Comparison of ENCODE assay signal across 16 mouse cellular contexts in genomic region chr13:93996535-93997382, GRCm38 (mm10).
DNase-seq lines count a peak whose midpoint lies in the region; ATAC-seq and TF ChIP-seq lines count a peak whose summit lies in the region.
"Had no signal": no experiment of that assay in that cellular context is flagged by ENCODE, and none has a peak within 500 bp of the region (broad histone marks: within the 10 kb centered on the region; RNA-seq: fewer than 3 reads in every experiment).

No protein-coding gene starts in this region.

- ATAC-seq in forebrain, postnatal 0 days, result peak; percentile 65; the same call in 1 of the 2 replicates
- no peak for ATAC-seq in forebrain, embryonic 14.5 days
- ATAC-seq in lung, embryonic 15.5 days (ENCODE audit: borderline replicate concordance, extremely low read depth, low FRiP score, low TSS enrichment), result peak; percentile 44; the same call in 1 of the 2 replicates
- 0 out of 2 replicates have a peak, but pooled peaks have one; percentile 25 for ATAC-seq in heart, postnatal 0 days (ENCODE audit: insufficient read depth, low read depth)
- ATAC-seq in stomach, postnatal 0 days (ENCODE audit: low FRiP score, low TSS enrichment), result no peak
- ATAC-seq: inflammation-experienced regulatory T-cells, adult 6 months had no signal

- no peak for TF ChIP-seq POLR2A in lung, adult 2 months (IDR thresholded peaks at IDR 0.05; ENCODE audit: borderline replicate concordance, extremely low read depth, low read depth, low read length)
- TF ChIP-seq POLR2A in myocyte (IDR thresholded peaks at IDR 0.05; ENCODE audit: insufficient read length, low read depth), result no peak

- no peak overlapping the region for H3K27ac ChIP-seq in forebrain, postnatal 0 days (ENCODE audit: low read depth, low read length)
- no peak overlapping the region for H3K27ac ChIP-seq in forebrain, embryonic 14.5 days (ENCODE audit: low read depth, low read length)
- 0 out of 2 replicates have a peak overlapping the region, but pooled peaks have one; percentile 31 for H3K27ac ChIP-seq in lung, embryonic 15.5 days
- no peak overlapping the region for H3K27ac ChIP-seq in heart, postnatal 0 days (ENCODE audit: low read depth)
- no peak overlapping the region for H3K27ac ChIP-seq in stomach, postnatal 0 days (replicated peaks)
- H3K27ac ChIP-seq: forebrain, embryonic 10.5 days; midbrain, embryonic 12.5 days had no signal

- H3ac ChIP-seq in myocyte (ENCODE audit: control insufficient read depth, insufficient read length), result no peak overlapping the region

- no peak overlapping the region for H3K4me3 ChIP-seq in forebrain, postnatal 0 days (ENCODE audit: low read depth, low read length)
- no peak overlapping the region for H3K4me3 ChIP-seq in forebrain, embryonic 14.5 days (ENCODE audit: low read depth, low read length)
- no peak overlapping the region for H3K4me3 ChIP-seq in lung, embryonic 15.5 days
- H3K4me3 ChIP-seq in lung, adult 2 months (replicated peaks; ENCODE audit: extremely low read depth, low read depth, low read length), result no peak overlapping the region
- no peak overlapping the region for H3K4me3 ChIP-seq in heart, postnatal 0 days (ENCODE audit: low read depth, low read length)
- H3K4me3 ChIP-seq in myocyte, result no peak overlapping the region
- H3K4me3 ChIP-seq in stomach, postnatal 0 days (ENCODE audit: low read depth, low read length), result no peak overlapping the region
- H3K4me3 ChIP-seq: forebrain, embryonic 10.5 days; midbrain, embryonic 12.5 days had no signal

- H3K27me3 ChIP-seq in forebrain, postnatal 0 days (ENCODE audit: insufficient read depth, low read length), result no peaks in the 10 kb centered on the region
- H3K27me3 ChIP-seq in forebrain, embryonic 14.5 days (replicated peaks; ENCODE audit: control insufficient read depth, insufficient read depth, low read length), result no peaks in the 10 kb centered on the region
- no peaks in the 10 kb centered on the region for H3K27me3 ChIP-seq in lung, embryonic 15.5 days
- H3K27me3 ChIP-seq in heart, postnatal 0 days (ENCODE audit: control insufficient read depth, insufficient read depth, low read length), result no peaks in the 10 kb centered on the region
- H3K27me3 ChIP-seq in myocyte (ENCODE audit: control insufficient read depth, insufficient read depth, insufficient read length), result no peaks in the 10 kb centered on the region
- no peaks in the 10 kb centered on the region for H3K27me3 ChIP-seq in stomach, postnatal 0 days (ENCODE audit: control insufficient read depth, insufficient read depth, low read length)
- H3K27me3 ChIP-seq: midbrain, embryonic 12.5 days; Patski had no signal

- no peak for TF ChIP-seq EP300 in heart, postnatal 0 days (IDR thresholded peaks at IDR 0.05; ENCODE audit: low read depth)
- TF ChIP-seq EP300 in stomach, postnatal 0 days (optimal IDR thresholded peaks at IDR 0.05), result no peak

- no peak overlapping the region for H3K4me2 ChIP-seq in forebrain, postnatal 0 days (ENCODE audit: low read depth)
- no peak overlapping the region for H3K4me2 ChIP-seq in forebrain, embryonic 14.5 days (ENCODE audit: low read length)
- no peak overlapping the region for H3K4me2 ChIP-seq in lung, embryonic 15.5 days
- no peak overlapping the region for H3K4me2 ChIP-seq in heart, postnatal 0 days (ENCODE audit: low read depth, low read length)
- H3K4me2 ChIP-seq in myocyte (ENCODE audit: low read depth), result peak overlapping the region; percentile 67
- no peak overlapping the region for H3K4me2 ChIP-seq in stomach, postnatal 0 days (replicated peaks; ENCODE audit: low read depth)
- H3K4me2 ChIP-seq: midbrain, embryonic 12.5 days had no signal

- H3K9ac ChIP-seq in forebrain, postnatal 0 days, result no peak overlapping the region
- no peak overlapping the region for H3K9ac ChIP-seq in forebrain, embryonic 14.5 days (ENCODE audit: low read length)
- H3K9ac ChIP-seq in lung, embryonic 15.5 days, result no peak overlapping the region
- H3K9ac ChIP-seq in heart, postnatal 0 days (replicated peaks; ENCODE audit: low read depth, low read length), result no peak overlapping the region
- H3K9ac ChIP-seq in stomach, postnatal 0 days (ENCODE audit: low read length), result no peak overlapping the region
- H3K9ac ChIP-seq: midbrain, embryonic 12.5 days had no signal

- H3K79me2 ChIP-seq in myocyte (ENCODE audit: control insufficient read depth, insufficient read depth), result no peaks in the 10 kb centered on the region

- H3K4me1 ChIP-seq in forebrain, postnatal 0 days (ENCODE audit: insufficient read depth), result no peaks in the 10 kb centered on the region
- no peaks in the 10 kb centered on the region for H3K4me1 ChIP-seq in forebrain, embryonic 14.5 days (ENCODE audit: control insufficient read depth, insufficient read depth, low read length)
- H3K4me1 ChIP-seq in lung, embryonic 15.5 days, result peaks cover 21% of the 10 kb centered on the region; the same call in 1 of the 2 replicates
- H3K4me1 ChIP-seq in lung, adult 2 months (ENCODE audit: control insufficient read depth, insufficient read depth, low read length), result no peaks in the 10 kb centered on the region
- peaks cover 18% of the 10 kb centered on the region for H3K4me1 ChIP-seq in heart, postnatal 0 days (ENCODE audit: control insufficient read depth, insufficient read depth)
- no peaks in the 10 kb centered on the region for H3K4me1 ChIP-seq in stomach, postnatal 0 days (replicated peaks; ENCODE audit: control insufficient read depth, insufficient read depth)
- H3K4me1 ChIP-seq: forebrain, embryonic 10.5 days; midbrain, embryonic 12.5 days had no signal

- no peaks in the 10 kb centered on the region for H3K36me3 ChIP-seq in forebrain, postnatal 0 days (ENCODE audit: insufficient read depth)
- H3K36me3 ChIP-seq in forebrain, embryonic 14.5 days (ENCODE audit: control insufficient read depth, insufficient read depth, low read length), result no peaks in the 10 kb centered on the region
- no peaks in the 10 kb centered on the region for H3K36me3 ChIP-seq in lung, embryonic 15.5 days
- H3K36me3 ChIP-seq in heart, postnatal 0 days (replicated peaks; ENCODE audit: control insufficient read depth, insufficient read depth, low read length), result no peaks in the 10 kb centered on the region
- no peaks in the 10 kb centered on the region for H3K36me3 ChIP-seq in myocyte (ENCODE audit: control insufficient read depth, insufficient read depth)
- H3K36me3 ChIP-seq in stomach, postnatal 0 days (ENCODE audit: control insufficient read depth, insufficient read depth, low read length), result no peaks in the 10 kb centered on the region
- H3K36me3 ChIP-seq: forebrain, embryonic 10.5 days; midbrain, embryonic 12.5 days had no signal

- no peak for TF ChIP-seq CTCF in forebrain, postnatal 0 days (IDR thresholded peaks at IDR 0.05; ENCODE audit: low read depth)
- TF ChIP-seq CTCF in lung, adult 2 months (IDR thresholded peaks at IDR 0.05; ENCODE audit: insufficient read depth, low read length), result no peak
- no peak for TF ChIP-seq CTCF in heart, postnatal 0 days (IDR thresholded peaks at IDR 0.05; ENCODE audit: low read depth)
- no peak for TF ChIP-seq CTCF in stomach, postnatal 0 days (IDR thresholded peaks at IDR 0.05; ENCODE audit: low read depth)

- WGBS in forebrain, postnatal 0 days, result 67% methylated on average over 10 of the region's 10 CpGs
- WGBS in forebrain, embryonic 14.5 days, result 86% methylated on average over 10 of the region's 10 CpGs
- WGBS in lung, embryonic 15.5 days, result 50% methylated on average over 10 of the region's 10 CpGs
- 64% methylated on average over 10 of the region's 10 CpGs for WGBS in lung, adult 2 months
- 50% methylated on average over 10 of the region's 10 CpGs for WGBS in heart, postnatal 0 days
- 67% methylated on average over 10 of the region's 10 CpGs for WGBS in stomach, postnatal 0 days

- H3K9me3 ChIP-seq in forebrain, postnatal 0 days (ENCODE audit: low read length), result no peaks in the 10 kb centered on the region
- no peaks in the 10 kb centered on the region for H3K9me3 ChIP-seq in forebrain, embryonic 14.5 days (replicated peaks; ENCODE audit: control insufficient read depth, low read length)
- no peaks in the 10 kb centered on the region for H3K9me3 ChIP-seq in lung, embryonic 15.5 days
- no peaks in the 10 kb centered on the region for H3K9me3 ChIP-seq in heart, postnatal 0 days (replicated peaks; ENCODE audit: control insufficient read depth, low read length)
- no peaks in the 10 kb centered on the region for H3K9me3 ChIP-seq in stomach, postnatal 0 days (ENCODE audit: control insufficient read depth, low read length)
- H3K9me3 ChIP-seq: midbrain, embryonic 12.5 days had no signal

- DNase-seq in forebrain, postnatal 0 days, result peak; percentile 17
- DNase-seq in forebrain, embryonic 14.5 days (ENCODE audit: low spot score), result no peak
- DNase-seq in lung, adult 2 months, result no peak
- DNase-seq in heart, postnatal 0 days (ENCODE audit: low spot score), result no peak
- no peak for DNase-seq in left cerebral cortex, adult 8-10 months (ENCODE audit: low spot score in 2 of 2)
- DNase-seq in stomach, postnatal 0 days (ENCODE audit: low spot score), result no peak
- DNase-seq: adrenal gland, postnatal 14 days; B cell, adult 2 months; gastrocnemius, postnatal 25 days; right cerebral cortex, postnatal 4 days had no signal

TF ChIP-seq in myocyte, 11 proteins besides CTCF, POLR2A, EP300 and RAD21:
- peak; percentile 45 for TF ChIP-seq TCF12 (IDR thresholded peaks at IDR 0.05; ENCODE audit: insufficient read depth, poor library complexity, severe bottlenecking)
- TF ChIP-seq USF1 (IDR thresholded peaks at IDR 0.05; ENCODE audit: low read depth), result peak; percentile 0
- TF ChIP-seq MYOD1 (IDR thresholded peaks at IDR 0.05; ENCODE audit: control insufficient read depth in 1 of 3, insufficient read length in 2 of 3, low read depth in 2 of 3), result peak; percentile 60 to 86 (median 72)
- TF ChIP-seq MAX (IDR thresholded peaks at IDR 0.05; ENCODE audit: low read depth), result peak; percentile 56
- peak in 2 of 3 experiments; percentile 62 to 80 for TF ChIP-seq MYOG (IDR thresholded peaks at IDR 0.05; ENCODE audit: control insufficient read depth in 1 of 3, insufficient read depth in 1 of 3, insufficient read length in 2 of 3, low read depth in 2 of 3)
- no peak for TF ChIP-seq SRF (IDR thresholded peaks at IDR 0.05; ENCODE audit: control insufficient read depth, insufficient read length, low read depth)

Comparison
In these comparisons a context has a peak if more than half of its experiments do, and no peak if none do; other contexts are left out.
1. ATAC-seq: peak in forebrain, postnatal 0 days (single experiment), lung, embryonic 15.5 days (single experiment) and heart, postnatal 0 days (single experiment); none in forebrain, embryonic 14.5 days (single experiment) and stomach, postnatal 0 days (single experiment).